Mouse (Mus musculus) thymus, adult 2 months (tissue): Measurements from ENCODE around the gene Rilp. TPM values are rescaled to one million over a fixed set of nuclear protein-coding genes. Genes with fewer than 3 reads are reported as not detected.

Experiments
- DNase-seq: peaks from one replicate; pipeline ENCODE4 v3.0.0; 2021
- H3K27ac ChIP-seq: fragments of 200-500 bp; 2 replicates; pipeline ENCODE4 v1.5.1; 2012; ENCODE audit warnings: low read length, control low read depth; ENCODE audit not compliant: control insufficient read depth, insufficient read depth
- H3K27me3 ChIP-seq: fragments of 200-500 bp; 2 replicates; pipeline ENCODE4 v1.6.1; 2012; ENCODE audit warnings: mild to moderate bottlenecking, low read length, moderate library complexity, mixed read lengths; ENCODE audit not compliant: control insufficient read depth, insufficient read depth
- H3K36me3 ChIP-seq: fragments of 200-500 bp; 2 replicates; pipeline ENCODE4 v1.6.1; 2012; ENCODE audit warnings: mild to moderate bottlenecking, low read length, moderate library complexity; ENCODE audit not compliant: control insufficient read depth, insufficient read depth
- H3K4me1 ChIP-seq: fragments of 200-500 bp; replicated peaks from 2 replicates; pipeline ENCODE4 v1.6.1; 2012; ENCODE audit warnings: low read length; ENCODE audit not compliant: control insufficient read depth, insufficient read depth
- H3K4me3 ChIP-seq: fragments of 200-500 bp; 2 replicates; pipeline ENCODE4 v1.5.1; 2012; ENCODE audit warnings: mild to moderate bottlenecking, low read length, control low read depth, moderate library complexity; ENCODE audit not compliant: control insufficient read depth, insufficient read depth
- CTCF ChIP-seq: fragments of 200-500 bp; IDR thresholded peaks from 2 replicates; pipeline ENCODE4 v1.5.1; 2012; ENCODE audit warnings: mild to moderate bottlenecking, control low read depth, low read length, moderate library complexity, borderline replicate concordance; ENCODE audit not compliant: control insufficient read depth, poor library complexity, insufficient read depth; ENCODE audit errors: extremely low read depth
- POLR2A ChIP-seq: fragments of 200-500 bp; IDR thresholded peaks from 2 replicates; pipeline ENCODE4 v1.6.1; 2012; ENCODE audit warnings: mild to moderate bottlenecking, low read length, control low read depth, moderate library complexity; ENCODE audit not compliant: control insufficient read depth, poor library complexity, insufficient read depth; ENCODE audit errors: extremely low read depth
- WGBS: fragments of 180-500 bp; shearing (Covaris S2); methylation state at CpG from one replicate; pipeline ENCODE4 v1.1.7; 2018; 5-methylcytosine and 5-hydroxymethylcytosine counted together
- polyA plus RNA-seq: library from polyadenylated mRNA; depleted of rRNA; stranded (reverse); fragments of >200 nt; gene quantifications from 2 replicates; pipeline ENCODE4 v1.2.3, GENCODE M21; 2012

Rilp gene
- polyA plus RNA-seq, 1 experiment: 3.2 TPM

DNA sequence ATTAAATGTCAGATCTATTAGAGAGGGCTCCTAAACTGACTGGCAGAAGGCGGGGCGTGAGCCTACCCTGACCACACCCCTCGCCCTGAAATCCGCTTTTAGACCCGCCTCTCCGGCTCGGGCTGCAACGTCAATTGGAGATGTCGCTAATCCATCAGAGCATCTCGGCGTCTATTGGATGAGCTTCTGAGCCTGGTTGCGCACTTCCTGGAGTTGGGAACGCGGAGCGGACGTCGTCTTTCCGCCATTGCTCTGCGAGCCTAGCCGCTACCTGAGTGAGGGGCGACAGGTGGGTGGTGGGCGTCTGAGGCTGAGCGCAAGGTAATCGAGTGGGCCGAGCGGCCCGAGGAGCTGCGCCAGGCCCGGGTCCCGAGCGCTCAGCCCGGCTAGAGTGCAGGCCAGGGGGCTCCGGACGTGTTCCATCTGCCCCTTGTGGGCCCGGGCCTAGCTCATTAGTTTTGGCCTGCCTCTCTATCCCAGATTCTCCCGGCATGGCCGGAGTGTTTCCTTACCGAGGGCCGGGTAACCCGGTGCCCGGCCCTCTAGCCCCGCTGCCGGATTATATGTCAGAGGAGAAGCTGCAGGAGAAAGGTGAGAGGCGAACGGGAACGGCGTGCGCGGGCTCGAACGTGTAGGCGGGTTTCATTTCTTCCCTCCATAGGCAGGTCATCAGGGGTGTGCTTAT is 23.2 kb upstream of the Rilp start, which contains the start of gene Prpf8:
Gene Prpf8 (plus strand): TSS at position 216 of the 685 bp plus-strand sequence.
- Histone ChIP-seq H3K27ac (peak within 1 kb of the TSS; percentile 9; the same call in 1 of the 2 replicates), H3K36me3 (peaks cover 24% of the 10 kb centered on the region), H3K4me3 (peak within 1 kb of the TSS; percentile 92), H3K27me3 (no peaks in the 10 kb centered on the region), H3K4me1 (peaks cover 6% of the 10 kb centered on the region)
- TF ChIP-seq POLR2A: peak; percentile 69
- TF ChIP-seq CTCF: no peak
- DNase-seq: peak; percentile 98
- under 1% methylated on average over 52 of the region's 52 CpGs for WGBS

DNA sequence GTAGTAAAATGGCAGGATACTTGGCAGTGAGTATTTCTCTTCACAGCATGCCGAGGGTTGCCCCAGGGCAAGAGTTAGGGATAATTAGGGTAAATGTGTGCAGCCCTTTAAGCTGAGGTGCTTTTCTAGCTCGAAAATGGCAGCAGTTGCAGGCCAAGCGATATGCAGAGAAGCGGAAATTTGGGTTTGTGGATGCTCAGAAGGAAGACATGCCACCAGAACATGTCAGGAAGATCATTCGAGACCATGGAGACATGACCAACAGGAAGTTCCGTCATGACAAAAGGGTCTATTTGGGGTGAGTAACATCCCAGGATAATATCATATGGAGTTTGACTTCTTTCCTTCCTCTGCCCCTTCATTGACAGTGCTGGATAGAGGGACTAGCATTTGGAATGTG is 22.4 kb upstream of the Rilp start:
- TF ChIP-seq POLR2A (no peak), CTCF (no peak)
- peaks cover 32% of the 10 kb centered on the region for H3K36me3 ChIP-seq
- no peak for DNase-seq
- peak overlapping the region; percentile 32 for H3K4me3 ChIP-seq
- WGBS: 24% methylated on average over 6 of the region's 6 CpGs
- no peaks in the 10 kb centered on the region for H3K27me3 ChIP-seq
- H3K4me1 ChIP-seq: peaks cover 6% of the 10 kb centered on the region
- no peak overlapping the region for H3K27ac ChIP-seq

- Histone ChIP-seq H3K27ac (no peak overlapping the region), H3K36me3 (peaks cover 100% of the 10 kb centered on the region), H3K4me3 (no peak overlapping the region), H3K27me3 (no peaks in the 10 kb centered on the region), H3K4me1 (no peaks in the 10 kb centered on the region)
- TF ChIP-seq POLR2A: no peak
- TF ChIP-seq CTCF: no peak
- no peak for DNase-seq
- 95% methylated on average over 10 of the region's 10 CpGs for WGBS
These were observed 15.4 kb upstream of the Rilp start for GRCm38 (mm10) chr11:75494296-75495049.

- H3K4me3 ChIP-seq: no peak overlapping the region
- no peak overlapping the region for H3K27ac ChIP-seq
- DNase-seq: no peak
- 92% methylated on average over 1 of the region's 1 CpGs for WGBS
- no peaks in the 10 kb centered on the region for H3K27me3 ChIP-seq
- peaks cover 100% of the 10 kb centered on the region for H3K36me3 ChIP-seq
- TF ChIP-seq CTCF (no peak), POLR2A (no peak)
- no peaks in the 10 kb centered on the region for H3K4me1 ChIP-seq
These were observed 11.8 kb upstream of the Rilp start for GRCm38 (mm10) chr11:75498126-75498525.

GRCm38 (mm10) chr11:75508162-75508561 is 1.7 kb upstream of the Rilp start:
- Histone ChIP-seq H3K27me3 (no peaks in the 10 kb centered on the region), H3K27ac (no peak overlapping the region), H3K4me1 (peaks cover 7% of the 10 kb centered on the region), H3K4me3 (no peak overlapping the region), H3K36me3 (peaks cover 63% of the 10 kb centered on the region)
- no peak for TF ChIP-seq CTCF
- no peak for TF ChIP-seq POLR2A
- no peak for DNase-seq
- 96% methylated on average over 4 of the region's 4 CpGs for WGBS

GRCm38 (mm10) chr11:75508904-75509303 is 990 bp upstream of the Rilp start:
- no peak overlapping the region for H3K4me3 ChIP-seq
- TF ChIP-seq CTCF: no peak
- no peak for TF ChIP-seq POLR2A
- peaks cover 55% of the 10 kb centered on the region for H3K36me3 ChIP-seq
- DNase-seq: no peak
- no peaks in the 10 kb centered on the region for H3K27me3 ChIP-seq
- no peak overlapping the region for H3K27ac ChIP-seq
- H3K4me1 ChIP-seq: peaks cover 7% of the 10 kb centered on the region
- WGBS: 89% methylated on average over 8 of the region's 8 CpGs

- peaks cover 7% of the 10 kb centered on the region for H3K4me1 ChIP-seq
- peak; percentile 90 for DNase-seq
- 6% methylated on average over 24 of the region's 24 CpGs for WGBS
- peak overlapping the region; percentile 57 for H3K4me3 ChIP-seq
- TF ChIP-seq CTCF (peak; percentile 84), POLR2A (no peak)
- no peaks in the 10 kb centered on the region for H3K27me3 ChIP-seq
- H3K27ac ChIP-seq: no peak overlapping the region
- peaks cover 38% of the 10 kb centered on the region for H3K36me3 ChIP-seq
These were observed 716 bp downstream of the Rilp start for GRCm38 (mm10) chr11:75510627-75510993.
